Mouse (Mus musculus) c-Kit-negative CD71-positive TER-119-positive erythroid progenitor cells, embryonic 14.5 days (primary cell): Measurements from ENCODE around the gene Hyal1.
"Not testable (repeated sequence)": the region's sequence is repeated elsewhere in the genome, so short reads cannot be mapped to it uniquely, and the experiment has no call there.

Experiments
- DNase-seq: peaks from one replicate; pipeline ENCODE4 v3.0.0-alpha.2; 2013; ENCODE audit warnings: low read depth, low spot score

Gene Hyal1

DNA sequence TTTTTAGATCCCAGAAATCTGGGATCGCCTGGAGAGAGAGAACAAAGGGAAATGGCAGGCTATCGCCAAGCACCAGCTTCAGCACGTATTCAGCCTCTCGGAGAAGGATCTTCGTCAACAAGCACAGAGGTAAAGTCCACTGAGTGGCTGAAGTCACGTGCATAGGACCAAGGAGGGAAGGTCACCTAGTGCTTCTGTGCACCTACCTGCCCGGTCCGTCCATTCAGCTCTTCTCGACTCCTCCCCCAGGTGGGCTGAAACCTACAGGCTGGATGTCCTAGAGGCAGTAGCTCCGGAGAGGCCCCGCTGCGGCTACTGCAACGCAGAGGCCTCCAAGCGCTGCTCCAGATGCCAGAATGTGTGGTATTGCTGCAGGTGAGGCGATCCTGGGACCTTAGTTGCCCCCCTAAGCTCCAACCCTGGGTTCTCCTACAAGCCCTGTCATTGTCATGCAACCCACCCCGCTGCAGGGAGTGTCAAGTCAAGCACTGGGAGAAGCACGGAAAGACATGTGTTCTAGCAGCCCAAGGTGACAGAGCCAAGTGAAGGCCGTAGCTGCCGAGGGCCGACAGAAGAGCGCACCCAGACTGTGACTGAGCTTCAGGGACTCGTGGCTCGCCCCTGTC is 26.1 kb upstream of the Hyal1 start:
- DNase-seq: no peak

DNA sequence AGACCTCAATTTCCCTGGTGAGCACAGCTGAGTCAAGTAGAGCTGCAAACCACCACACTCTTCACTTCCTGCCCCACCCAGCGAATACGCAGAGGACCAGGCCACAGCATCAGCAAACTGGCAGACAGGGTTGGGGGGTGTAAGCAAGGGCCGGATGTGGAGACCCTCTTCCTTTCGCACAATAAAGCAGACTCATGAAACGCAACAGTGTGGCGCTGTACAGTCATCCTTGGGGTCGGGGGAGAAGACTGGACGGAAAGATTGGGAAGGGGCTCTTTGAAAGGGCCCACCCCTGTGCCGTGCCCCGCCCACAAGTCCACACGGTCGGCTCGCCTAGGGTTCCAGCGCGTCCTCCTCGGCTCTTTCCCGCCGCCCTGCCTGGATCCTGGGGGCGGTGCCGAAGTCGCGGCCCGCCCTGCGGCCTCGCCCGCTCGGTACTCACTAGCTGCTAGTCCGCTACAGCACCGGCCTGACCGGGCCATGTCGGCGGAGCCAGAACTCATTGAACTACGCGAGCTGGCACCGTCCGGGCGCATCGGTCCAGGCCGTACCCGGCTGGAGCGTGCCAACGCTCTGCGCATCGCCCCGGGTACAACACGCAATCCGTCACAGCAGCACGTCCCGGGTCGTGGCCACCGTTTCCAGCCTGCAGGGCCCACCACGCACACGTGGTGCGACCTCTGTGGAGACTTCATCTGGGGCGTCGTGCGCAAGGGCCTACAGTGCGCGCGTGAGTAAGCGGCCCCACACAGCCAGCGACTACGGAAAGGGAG is 25.4 kb upstream of the Hyal1 start, which contains the start of gene Rassf1:
Rassf1 (plus strand) TSS at position 439 of the 773 bp plus-strand sequence.
- peak; percentile 60 for DNase-seq

- DNase-seq: no peak
These were observed 24.8 kb upstream of the Hyal1 start for GRCm38 (mm10) chr9:107551890-107552355.

DNA sequence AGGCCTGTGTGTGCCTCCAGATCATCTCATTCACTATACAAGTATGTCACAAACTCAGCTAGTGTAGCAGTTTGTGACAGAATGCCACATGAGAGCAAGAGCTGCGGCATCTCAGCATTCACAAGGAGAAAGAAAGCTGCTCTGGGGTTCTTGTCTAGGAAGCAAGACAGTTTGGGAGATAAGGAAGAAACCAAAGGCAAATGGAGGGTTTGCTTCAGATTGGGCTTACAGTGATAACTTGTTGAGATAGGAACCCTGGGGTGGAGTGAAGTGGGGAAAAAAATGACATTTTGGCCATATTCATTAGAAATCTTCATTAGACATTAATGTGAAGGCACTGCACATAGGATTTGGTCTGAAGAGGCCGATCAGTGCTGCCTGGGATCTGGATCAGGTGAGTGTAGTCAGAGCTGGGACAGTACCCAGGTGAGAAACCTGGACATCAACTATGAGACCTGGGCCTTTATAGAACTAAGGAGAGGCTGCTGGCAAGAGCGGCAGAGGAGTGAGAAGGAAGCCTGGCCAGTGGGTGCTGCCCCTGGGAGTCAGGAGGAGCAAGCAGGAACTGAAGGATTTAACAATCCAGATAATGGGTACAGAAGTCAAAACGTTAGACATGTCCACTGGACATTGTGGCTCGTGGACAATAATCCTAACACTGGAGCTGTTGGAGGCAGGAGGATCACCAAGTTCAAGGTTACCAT is 23.9 kb upstream of the Hyal1 start:
- DNase-seq: no peak

- DNase-seq: no peak
These were observed 23.0 kb upstream of the Hyal1 start for GRCm38 (mm10) chr9:107553541-107554318.

GRCm38 (mm10) chr9:107554319-107554825 is 22.4 kb upstream of the Hyal1 start:
- DNase-seq: peak; percentile 96

DNA sequence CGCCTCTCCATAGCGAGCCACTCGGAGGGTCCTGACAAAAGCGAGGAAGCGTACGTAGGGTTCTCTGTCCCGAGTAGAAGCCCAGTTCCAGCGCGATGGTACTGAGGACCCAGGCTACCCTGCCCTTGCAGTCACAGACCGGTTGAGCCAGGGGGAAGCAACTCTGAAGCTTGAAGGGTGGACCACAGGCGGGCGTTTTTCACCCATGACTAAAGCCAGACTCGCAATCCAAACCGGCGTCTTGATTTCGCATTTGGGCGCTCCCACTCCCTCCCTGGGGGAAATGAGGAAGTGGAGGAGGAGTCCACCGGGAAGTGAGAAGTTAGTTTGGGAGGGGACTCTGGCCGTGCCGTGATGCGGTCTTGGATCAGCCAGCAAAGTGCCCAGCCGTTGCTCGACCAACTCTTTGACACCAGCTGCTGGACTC is 21.7 kb upstream of the Hyal1 start:
- no peak for DNase-seq

DNA sequence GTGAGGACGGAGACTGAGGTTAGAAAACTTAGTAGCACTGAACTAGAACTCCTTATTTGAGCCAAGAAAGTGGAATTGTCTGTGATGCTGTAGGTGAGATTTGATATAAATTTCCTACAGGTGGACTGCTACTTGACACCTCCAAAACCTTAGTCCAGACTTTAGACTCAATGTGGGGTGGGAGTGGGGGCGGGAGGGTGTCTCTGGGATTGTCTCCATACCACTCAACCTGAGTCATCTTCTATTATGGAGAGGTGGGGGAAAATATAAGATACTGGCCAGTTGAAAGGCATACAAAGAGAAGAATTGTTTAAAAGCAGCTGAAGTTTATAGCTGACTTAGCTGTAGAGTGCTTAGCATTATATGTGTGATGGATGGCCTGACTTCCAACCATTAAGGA is 21.0 kb upstream of the Hyal1 start:
- no peak for DNase-seq

DNA sequence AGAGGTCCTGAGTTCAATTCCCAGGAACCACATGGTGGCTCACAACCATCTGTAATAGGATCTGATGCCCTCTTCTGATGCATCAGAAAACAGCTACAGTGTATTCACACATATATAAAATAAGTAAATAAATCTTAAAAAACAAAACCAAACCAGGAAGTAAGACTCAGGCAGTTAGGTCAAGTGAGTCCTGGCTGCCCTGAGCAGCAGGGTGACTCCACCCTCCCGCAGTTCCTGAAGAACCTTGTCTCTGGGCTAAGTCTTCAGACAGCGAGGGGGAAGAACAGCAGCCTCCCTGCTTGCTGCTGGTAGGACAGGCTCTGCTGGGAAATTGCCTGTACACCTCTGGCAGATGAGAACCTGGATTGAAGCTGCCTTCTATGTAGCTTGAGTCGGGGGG is 20.4 kb upstream of the Hyal1 start:
- no peak for DNase-seq

- peak; percentile 84 for DNase-seq
These were observed 13.6 kb upstream of the Hyal1 start, which contains the start of gene Tusc2 for GRCm38 (mm10) chr9:107563029-107563581. TSS of gene Tusc2 (plus strand) at chr9:107563255.

- DNase-seq: not testable (repeated sequence)
These were observed 11.2 kb upstream of the Hyal1 start for GRCm38 (mm10) chr9:107565556-107565955.

DNA sequence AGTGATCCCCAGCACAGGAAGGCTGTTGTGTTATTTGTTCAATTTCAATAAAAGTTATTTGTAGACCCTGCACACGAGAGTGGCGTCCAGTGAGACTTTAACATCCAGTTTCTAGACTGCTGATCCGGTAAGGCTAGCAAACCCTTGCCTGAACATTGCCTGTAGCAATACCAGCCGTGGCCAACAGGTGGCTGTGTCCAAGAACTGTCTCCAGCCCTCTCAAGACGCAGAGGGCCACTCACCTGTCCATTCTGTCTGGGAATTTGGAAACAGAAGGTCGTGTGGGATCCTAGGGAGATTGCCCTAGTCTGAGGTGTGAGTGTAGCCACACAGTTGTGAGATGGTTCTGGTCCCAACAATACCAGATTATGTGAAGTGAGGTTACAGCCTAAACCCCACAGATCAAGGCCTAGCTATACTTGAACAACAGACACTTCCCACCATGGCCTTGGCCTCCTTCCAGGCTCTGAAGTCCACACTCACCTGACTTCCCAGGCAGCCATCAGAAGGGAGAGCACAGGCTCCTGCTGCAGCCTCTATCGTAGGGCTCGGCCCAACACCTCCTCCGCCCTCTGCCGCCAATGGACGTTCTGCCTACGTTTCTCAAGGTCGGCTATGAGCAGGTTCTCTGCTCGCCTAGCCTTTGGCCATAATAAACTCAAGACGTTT is 10.6 kb upstream of the Hyal1 start:
- peak; percentile 75 for DNase-seq

DNA sequence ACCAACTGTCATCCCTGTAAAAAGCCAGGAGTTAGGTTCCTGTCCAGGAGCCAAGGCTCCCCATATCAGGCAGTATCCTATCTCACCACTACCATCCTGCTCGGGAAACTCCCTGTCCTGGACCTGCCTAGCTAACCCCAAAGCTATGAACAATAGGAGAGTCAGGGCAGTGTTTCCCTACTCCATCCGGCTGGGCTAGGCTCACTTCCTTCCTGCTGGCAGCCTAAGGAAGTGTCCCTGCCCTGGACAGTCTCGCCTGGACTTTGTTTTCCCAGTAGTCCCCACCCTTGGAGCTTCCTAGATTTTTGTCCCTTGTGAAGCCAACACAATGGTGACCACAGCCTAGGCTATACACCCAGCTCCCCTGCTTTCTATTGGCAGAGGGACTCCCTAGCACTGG is 9.9 kb upstream of the Hyal1 start:
- DNase-seq: no peak

DNA sequence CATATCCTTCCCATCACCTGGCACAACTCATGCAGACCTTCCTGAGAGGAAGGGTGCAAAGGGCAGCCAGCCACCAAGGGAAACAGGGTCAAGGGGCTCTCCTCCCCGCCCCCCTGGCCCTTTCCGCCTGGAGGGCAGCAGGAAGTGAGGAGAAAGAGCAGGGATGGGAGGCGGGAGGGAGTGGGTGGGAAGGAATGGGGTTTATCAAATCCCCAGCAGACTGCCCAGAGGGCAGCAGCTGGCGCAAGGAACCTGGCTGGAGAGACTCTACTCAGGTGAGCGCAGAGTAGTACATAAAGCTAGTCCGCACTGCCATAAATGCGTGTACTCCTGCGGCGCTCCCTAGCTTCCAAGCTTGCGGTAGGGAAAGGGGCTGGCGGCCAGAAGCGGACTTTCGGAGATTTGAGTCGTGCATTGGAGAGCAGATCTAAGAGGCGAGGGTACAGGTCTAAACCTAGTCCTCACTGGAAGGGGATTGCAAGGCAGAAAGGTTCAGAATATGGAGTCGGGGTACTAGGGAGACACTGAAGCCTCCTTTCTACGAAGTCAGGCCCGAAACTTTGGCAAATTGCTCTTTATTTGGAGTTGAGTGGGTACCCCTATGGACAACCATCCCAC is 8.9 kb upstream of the Hyal1 start, which contains the start of gene Hyal2:
Hyal2 (plus strand) TSS at position 244 of the 618 bp plus-strand sequence.
- no peak for DNase-seq

GRCm38 (mm10) chr9:107568331-107569261 is 8.1 kb upstream of the Hyal1 start:
- DNase-seq: peak; percentile 83

DNA sequence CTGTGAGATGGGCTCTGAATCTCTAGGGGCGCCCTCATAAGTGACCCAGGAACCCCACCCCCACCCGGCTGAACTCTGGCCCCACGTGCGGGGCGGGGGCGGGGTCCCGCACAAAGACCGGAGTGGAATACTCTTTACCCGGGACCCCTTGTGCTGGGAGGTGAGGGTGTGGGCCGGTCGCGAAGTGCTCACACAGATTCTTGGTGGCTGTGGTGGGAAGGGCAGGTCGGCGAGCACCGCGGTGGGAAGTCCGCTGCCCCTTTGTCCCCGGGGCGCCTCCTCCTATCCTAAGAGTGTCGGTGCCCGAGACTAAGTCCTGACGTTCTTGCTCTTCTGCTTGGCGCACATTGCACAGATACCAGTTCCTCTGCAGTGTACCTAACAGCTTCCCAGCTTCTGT is 7.5 kb upstream of the Hyal1 start:
- no peak for DNase-seq

DNA sequence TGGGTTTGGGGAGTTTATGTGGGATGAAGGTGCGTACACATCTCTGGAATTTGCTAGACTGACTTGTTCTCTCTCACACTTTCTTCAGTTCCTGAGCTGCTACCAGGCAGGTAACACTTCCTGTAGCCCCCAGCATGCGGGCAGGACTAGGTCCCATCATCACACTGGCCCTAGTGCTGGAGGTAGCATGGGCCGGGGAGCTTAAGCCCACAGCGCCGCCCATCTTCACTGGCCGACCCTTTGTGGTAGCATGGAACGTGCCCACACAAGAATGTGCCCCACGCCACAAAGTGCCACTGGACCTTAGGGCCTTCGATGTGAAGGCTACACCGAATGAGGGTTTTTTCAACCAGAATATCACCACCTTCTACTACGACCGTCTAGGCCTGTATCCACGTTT is 6.7 kb upstream of the Hyal1 start:
- no peak for DNase-seq

GRCm38 (mm10) chr9:107570845-107571244 is 5.9 kb upstream of the Hyal1 start:
- peak; percentile 67 for DNase-seq
